Mouse (Mus musculus) adrenal gland, postnatal 36 days (tissue): ENCODE results near the gene Tmem150c. TPM values are rescaled to one million over a fixed set of nuclear protein-coding genes. Genes with fewer than 3 reads are reported as not detected.

Source experiments
- DNase-seq, 2 experiments: peaks; one replicate each; pipeline ENCODE4 v3.0.0; 2021; ENCODE audit warnings: mixed read lengths in 1 of 2
- total RNA-seq, 2 experiments: library from RNA; stranded (reverse); gene quantifications; 2 replicates each; pipeline ENCODE4 v1.2.3; 2021

The Tmem150c gene
- total RNA-seq, 2 experiments from 2014 or later, result 12.2 to 19.0 TPM

DNA sequence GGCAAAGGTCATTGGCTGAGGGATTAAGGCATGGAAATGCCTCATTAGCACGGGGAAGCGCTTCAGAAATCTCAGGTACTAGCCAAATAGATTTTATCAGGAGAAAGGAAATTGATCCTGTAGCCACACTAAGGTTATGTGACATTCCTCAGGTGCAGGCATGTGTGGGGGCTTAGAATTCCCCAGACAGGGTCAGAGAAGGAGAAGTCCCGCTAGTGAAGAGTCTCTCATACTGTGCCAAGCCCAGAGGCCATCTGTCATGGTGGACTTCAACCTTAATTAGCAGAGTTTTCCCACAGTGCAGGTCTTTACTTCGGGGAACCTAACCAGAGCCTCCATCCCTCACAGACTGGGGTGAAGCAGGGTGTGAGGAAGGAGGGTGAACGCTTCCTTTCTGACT lies 62.7 kb downstream of the Tmem150c start:
- DNase-seq, result no peak

GRCm38 (mm10) chr5:100091602-100092001 lies 68.0 kb downstream of the Tmem150c start:
- no peak for DNase-seq

DNA sequence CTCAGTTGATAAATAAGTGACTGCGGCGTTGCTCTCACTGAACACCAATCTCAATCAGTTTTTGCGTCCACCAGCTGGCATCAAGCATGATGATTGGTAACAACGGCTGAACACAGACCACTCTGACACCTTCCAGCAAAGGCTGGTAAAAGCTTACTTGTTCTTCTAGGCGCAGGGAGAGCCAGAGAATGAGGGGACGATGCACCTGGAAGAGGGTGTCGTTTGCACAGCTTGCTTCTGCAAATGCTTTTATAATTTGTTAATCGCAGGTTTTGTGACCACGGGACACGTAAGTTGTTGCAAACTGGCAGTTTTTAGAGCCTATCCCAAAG lies 68.4 kb downstream of the Tmem150c start:
- no peak for DNase-seq

DNA sequence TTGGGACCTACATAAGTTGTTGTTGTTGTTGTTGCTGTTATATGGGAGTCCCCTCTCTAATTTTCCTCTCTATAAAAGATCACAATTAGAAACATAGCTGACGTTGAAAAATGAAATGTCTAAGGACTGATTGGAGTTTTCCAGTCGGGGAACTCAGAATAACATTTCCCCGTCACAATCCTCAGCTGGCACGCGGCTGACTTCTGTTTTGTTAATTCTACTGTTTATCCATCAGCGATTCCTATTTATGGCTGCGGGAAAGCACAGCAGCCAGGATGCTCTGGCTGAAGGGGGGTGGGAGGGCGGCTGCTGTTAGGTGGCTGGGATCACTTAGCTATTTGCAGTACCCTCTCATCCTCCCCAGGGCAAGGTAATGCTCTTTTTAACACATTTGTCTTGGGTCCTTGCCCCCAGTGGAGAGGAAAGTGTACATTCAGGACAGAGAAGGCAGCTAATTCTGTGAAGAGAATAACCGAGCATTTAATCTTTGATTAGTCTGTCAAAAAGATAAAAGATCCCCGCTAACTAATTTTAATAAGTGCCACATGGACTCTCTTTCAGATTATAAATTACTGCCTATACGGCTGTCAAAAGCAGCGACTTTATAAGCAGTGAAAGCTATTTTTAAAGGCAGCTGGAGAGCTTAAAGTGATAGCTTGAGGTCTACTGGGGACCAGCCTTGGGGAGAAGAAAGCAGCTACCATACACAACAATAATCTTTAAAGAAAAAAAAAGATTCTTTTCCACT lies 68.9 kb downstream of the Tmem150c start:
- no peak for DNase-seq

DNA sequence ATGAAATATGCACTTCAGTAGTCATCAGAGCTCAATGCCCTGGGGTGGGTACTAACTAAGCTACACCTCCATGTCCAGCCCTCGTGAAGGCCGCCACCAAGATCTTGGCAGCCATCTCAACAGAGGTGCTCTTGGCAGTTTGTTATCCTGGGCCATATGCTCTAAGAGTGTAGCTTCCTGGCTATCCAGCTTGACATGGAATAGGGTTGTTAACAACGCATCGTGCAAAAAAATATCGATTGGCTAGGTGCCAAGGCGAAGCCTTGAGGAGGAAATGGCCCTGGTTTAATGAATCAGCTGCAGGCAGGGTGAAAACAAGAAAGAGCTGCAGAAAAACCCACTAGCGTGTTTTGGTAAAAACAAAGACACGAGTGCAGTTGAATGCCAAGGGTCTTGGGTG lies 74.5 kb downstream of the Tmem150c start:
- DNase-seq, result peak; percentile 35 to 44

DNA sequence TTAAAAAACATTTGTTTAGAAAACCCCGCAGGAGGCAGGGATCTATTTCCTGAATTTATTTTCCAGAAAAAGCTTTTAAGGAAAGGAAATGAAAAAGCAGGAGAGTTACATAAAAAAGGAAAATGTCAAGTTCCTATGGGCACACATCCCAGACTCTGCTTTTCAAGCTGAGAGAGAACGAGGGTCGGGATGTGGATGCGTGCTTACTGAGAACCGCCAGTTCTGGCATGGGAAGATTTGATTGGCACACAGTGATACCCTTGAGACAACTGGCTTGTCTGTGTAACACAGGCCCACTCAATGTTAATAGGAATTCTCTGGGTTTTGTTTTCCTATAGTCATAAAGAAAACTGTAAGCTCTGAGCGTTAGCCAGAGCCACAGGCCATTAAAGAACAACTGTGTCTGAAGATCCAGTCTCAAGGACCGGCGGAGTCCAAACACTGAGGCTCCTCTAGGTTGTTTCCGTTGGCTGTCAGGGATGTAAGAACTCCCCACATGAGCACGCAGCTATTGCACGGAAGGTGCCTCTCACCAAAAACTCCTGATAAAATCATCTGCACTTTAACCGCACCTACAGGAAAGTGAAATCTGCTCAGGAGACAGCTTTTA lies 75.5 kb downstream of the Tmem150c start:
- DNase-seq, result no peak

- DNase-seq, result no peak
These were observed 77.6 kb downstream of the Tmem150c start for GRCm38 (mm10) chr5:100082006-100082405.

GRCm38 (mm10) chr5:100079931-100080275 lies 79.7 kb downstream of the Tmem150c start:
- no peak for DNase-seq

GRCm38 (mm10) chr5:100079040-100079930 lies 80.3 kb downstream of the Tmem150c start:
- peak; percentile 23 to 27 for DNase-seq

- no peak for DNase-seq
These were observed 85.0 kb downstream of the Tmem150c start for GRCm38 (mm10) chr5:100074571-100074970.

- no peak for DNase-seq
These were observed 87.1 kb downstream of the Tmem150c start for GRCm38 (mm10) chr5:100072557-100072956.

- no peak for DNase-seq
These were observed 88.1 kb downstream of the Tmem150c start for GRCm38 (mm10) chr5:100071541-100071940.

- peak; percentile 89 to 91 for DNase-seq
These were observed 89.4 kb downstream of the Tmem150c start for GRCm38 (mm10) chr5:100070255-100070654.

DNA sequence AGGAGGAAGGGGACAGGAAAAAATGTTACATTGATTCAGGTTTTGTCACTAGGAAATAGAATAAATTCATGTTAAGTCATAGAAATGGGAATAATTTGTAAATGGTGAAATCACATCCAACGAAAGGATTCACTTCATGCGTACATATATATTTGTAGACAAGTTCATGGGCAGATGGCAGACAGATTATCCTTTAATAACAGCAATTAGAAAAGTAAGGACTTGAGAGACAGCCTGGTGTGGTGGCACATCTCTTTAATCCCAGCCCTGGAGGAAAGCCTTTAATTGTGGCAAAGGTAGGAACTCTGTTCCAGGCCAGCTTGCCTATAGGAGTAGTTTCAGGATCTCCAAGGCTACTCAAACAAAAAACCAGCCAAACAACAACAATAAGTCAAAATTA lies 90.1 kb downstream of the Tmem150c start:
- DNase-seq, result no peak

DNA sequence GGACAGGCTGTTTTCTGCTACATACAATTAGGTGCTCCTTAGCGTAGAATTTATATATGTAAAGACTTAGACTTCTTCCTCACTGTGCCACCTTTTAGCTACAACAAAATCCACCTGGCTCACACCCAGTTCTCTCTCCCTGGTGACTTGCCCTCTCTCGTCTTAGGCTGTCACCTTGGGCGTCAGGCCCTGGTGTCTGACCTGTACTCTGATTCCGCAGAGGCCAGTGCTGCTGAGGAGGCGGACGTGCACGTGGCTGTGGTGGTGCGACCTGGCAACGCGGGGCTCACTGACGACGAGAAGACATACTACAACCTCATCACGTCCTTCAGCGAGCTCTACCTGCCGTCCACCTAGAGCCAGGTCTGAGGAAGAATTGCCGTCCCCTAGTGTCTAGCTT lies 92.0 kb downstream of the Tmem150c start:
- no peak for DNase-seq

DNA sequence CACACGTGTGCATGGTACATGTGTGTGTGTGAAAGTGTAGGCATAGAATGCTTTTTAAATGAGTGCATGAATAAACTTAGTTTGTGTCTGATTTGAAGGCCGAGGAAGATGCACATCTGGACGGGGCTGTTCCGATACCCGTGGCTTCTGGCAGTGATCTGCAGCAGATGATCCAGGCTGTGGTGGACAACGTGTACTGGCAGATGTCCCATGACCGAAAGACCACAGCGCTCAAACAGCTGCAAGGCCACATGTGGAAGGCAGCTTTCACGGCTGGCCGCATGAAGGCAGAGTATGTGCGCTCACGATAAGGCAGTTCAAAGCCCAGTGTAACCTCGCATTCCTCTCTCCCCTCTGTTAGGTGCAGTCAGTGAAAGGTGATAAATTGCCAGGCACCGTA lies 98.7 kb downstream of the Tmem150c start:
- DNase-seq, result no peak

GRCm38 (mm10) chr5:100059326-100059725 lies 100.3 kb downstream of the Tmem150c start:
- no peak for DNase-seq

DNA sequence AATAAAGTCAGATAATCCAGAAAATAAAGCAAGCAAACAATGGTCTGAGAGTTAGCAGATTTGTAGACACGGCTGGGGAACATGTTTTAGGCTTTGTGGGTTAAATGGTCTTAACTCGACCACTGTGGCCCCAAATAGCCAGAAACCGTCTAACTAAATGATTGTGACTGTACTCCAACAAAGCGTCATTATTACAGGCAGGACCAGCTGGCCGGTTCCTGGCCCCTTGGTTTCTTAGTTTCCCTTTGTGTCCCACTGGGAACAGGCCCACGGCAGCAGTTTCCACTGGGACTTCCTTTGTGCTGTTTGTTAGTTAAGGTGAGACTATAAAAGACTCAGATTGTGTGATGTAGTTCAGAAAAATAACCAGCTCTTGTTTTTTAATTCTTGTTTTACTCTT lies 100.9 kb downstream of the Tmem150c start:
- no peak for DNase-seq

DNA sequence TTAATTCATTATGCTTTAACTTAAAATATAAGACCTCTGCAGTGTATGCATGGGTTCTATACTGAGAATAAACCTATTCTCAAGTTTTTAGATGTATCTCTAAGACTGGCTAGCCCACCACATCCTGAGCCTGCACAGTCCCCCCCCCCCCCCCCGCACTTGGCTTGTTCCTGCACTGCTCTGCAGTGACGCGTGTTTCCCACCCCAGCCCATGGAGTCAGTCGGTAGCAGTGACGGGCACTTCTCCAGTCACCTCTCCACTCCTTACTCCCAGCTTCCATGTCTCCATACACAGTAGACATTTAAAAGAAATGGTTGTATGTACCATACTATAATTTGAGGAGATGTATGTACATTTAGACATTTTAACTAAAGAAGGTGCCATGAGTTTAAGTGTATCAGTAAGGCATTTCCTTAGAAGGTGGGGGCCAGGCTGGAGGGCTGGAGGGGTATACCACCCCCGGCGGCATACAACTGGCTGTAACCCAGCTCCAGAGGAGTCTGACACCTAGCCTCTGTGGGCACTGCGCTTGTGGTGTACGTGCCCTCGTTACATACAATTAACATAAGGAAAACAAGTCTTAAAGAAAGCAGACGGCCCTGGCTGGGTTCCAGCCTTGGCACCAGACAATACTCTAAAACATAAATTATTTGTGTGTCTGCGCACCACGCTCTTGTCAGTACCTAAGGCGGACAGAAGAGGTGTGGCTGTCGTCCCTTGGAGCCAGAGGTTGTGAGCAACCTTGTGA lies 102.0 kb downstream of the Tmem150c start:
- DNase-seq, result no peak

DNA sequence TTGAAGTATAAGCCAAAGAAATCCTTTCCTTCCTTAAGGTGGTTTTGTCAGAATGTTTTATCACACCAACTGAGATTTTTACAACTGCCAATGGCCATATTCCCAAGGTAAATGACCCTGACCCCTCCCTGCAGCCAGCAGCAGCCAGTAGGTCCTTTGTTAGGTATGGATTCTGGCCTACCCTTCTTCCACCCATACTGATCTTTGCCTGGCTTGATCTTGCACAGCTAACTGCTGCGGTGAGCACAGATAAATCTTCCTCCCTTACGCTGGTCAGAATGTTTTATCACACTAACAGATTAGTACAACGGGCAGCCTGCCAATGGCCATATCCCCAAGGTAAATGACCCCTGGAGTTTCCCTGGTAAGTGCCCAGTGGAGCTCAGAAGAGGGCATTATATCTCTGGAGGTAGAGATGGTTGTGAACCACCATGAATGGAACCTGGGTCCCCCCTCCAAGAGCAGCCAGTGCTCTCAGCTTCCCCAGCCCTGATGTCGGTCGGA lies 103.7 kb downstream of the Tmem150c start:
- peak; percentile 63 to 73 for DNase-seq

DNA sequence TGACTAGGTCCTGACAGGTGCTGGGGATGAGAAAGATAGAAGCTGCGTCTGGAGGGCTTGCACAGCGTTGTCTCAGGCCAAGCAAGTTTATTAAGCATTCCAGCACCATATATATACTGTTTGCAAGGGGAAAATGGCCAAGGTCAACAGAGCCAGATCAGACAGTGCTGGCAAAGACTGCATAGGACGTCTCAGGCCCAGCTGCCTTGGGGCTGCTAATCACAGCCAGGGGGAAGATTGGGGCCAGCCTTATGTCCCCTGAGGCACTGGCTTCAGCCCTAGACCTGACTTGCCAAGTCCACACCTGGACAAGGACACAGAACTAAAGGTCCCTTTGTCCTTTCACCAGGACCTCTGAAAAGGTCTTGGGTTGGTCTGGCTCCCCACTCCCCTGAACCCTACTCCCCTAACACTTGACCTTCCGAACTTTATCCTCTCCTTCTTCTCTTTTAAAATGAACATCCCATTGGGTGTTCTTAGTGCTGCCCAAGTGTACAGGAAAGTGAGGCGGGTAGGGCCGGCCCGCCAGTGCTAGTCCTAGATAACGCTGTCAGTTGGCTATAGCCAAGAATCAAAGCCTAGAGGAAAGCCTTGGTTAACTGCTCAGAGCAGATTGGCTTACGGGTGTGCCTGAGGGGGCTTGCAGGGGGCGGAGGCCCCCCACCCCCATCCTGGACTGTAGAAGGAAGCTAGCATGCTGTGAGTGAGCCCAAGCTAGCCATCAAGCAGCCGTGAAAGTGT lies 104.6 kb downstream of the Tmem150c start:
- no peak for DNase-seq
